Mouse (Mus musculus): ENCODE measurements at regions not wholly inside any gene's neighbourhood (a gene's known extent, or its start where the extent isn't known, plus 50 kb on each side); places are given as distances from the start of the nearest gene placed in this dataset.

DNA sequence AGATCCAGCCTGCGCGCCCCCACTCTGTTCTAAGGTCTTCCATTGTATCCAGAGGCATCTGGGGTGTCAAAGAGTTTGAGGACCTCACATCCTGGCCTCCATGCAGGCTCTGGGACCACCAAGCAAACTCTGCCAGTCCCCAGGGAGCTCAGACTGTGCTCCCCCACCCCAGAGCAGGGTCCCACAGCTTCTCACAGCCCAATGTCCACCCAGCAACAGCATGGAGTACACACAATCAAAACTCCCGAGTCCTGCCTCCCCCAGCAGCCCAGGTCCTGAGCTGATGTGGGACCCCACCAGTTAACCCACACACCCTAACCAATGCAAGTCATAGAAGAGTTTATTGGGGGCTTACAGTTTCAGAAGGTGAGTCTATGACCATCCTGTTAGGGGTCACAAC lies 130.3 kb downstream of the Bod1 start:
- DNase-seq (ENCODE audit: low spot score) (no peak), ATAC-seq (ENCODE audit: extremely low read depth, insufficient number of reproducible peaks, low FRiP score, poor library complexity, severe bottlenecking) (no peak)
- 0 out of 2 replicates have a peak, but pooled peaks cover 2% of the 10 kb centered on the region for H3K27me3 ChIP-seq (ENCODE audit: insufficient read depth, low read length)
- H3K9me3 ChIP-seq (replicated peaks), result no peaks in the 10 kb centered on the region
- H3K4me3 ChIP-seq (ENCODE audit: low read depth, low read length), result no peak overlapping the region
- H3K36me3 ChIP-seq (replicated peaks), result no peaks in the 10 kb centered on the region
- no peaks in the 10 kb centered on the region for H3K4me1 ChIP-seq (ENCODE audit: insufficient read depth, low read depth, low read length)
- TF ChIP-seq GATA1 (IDR thresholded peaks at IDR 0.05; ENCODE audit: borderline replicate concordance, low read length) (no peak), GATA2 (IDR thresholded peaks at IDR 0.05; ENCODE audit: borderline replicate concordance, low read depth, low read length) (no peak), TAL1 (conservative IDR thresholded peaks at IDR 0.05; ENCODE audit: low read depth, low read length) (no peak), CTCF (IDR thresholded peaks at IDR 0.05; ENCODE audit: low read depth, low read length) (no peak), POLR2AphosphoS5 (IDR thresholded peaks at IDR 0.05; ENCODE audit: insufficient replicate concordance, low read depth, low read length) (no peak)

DNA sequence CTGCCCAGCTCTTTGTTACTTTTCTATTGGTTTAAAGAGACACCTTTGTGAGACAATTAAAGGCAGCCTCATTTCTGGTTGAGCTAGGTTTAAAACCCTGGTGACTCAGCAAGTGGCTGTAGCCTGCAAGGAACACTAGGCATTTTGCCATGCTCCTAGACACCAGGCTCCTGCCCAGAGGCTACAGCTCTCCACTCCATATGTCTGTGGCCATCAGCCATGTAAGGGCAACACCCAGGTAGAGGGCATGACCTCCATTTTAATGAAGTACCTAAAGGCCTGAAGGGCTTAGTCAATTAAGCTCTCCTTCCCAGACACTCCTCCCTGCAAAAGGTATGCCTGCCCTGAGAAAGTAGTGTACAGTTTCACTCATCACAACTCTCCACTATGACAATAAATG lies 130.9 kb downstream of the Bod1 start:
- no peak for DNase-seq (ENCODE audit: low spot score)
- H3K36me3 ChIP-seq (replicated peaks), result no peaks in the 10 kb centered on the region
- no peak for ATAC-seq (ENCODE audit: extremely low read depth, insufficient number of reproducible peaks, low FRiP score, poor library complexity, severe bottlenecking)
- H3K9me3 ChIP-seq (replicated peaks), result no peaks in the 10 kb centered on the region
- no peaks in the 10 kb centered on the region for H3K4me1 ChIP-seq (ENCODE audit: insufficient read depth, low read depth, low read length)
- TF ChIP-seq GATA2 (IDR thresholded peaks at IDR 0.05; ENCODE audit: borderline replicate concordance, low read depth, low read length) (no peak), CTCF (IDR thresholded peaks at IDR 0.05; ENCODE audit: low read depth, low read length) (no peak), GATA1 (IDR thresholded peaks at IDR 0.05; ENCODE audit: borderline replicate concordance, low read length) (no peak), POLR2AphosphoS5 (IDR thresholded peaks at IDR 0.05; ENCODE audit: insufficient replicate concordance, low read depth, low read length) (no peak), TAL1 (conservative IDR thresholded peaks at IDR 0.05; ENCODE audit: low read depth, low read length) (no peak)
- H3K27me3 ChIP-seq (ENCODE audit: insufficient read depth, low read length), result 0 out of 2 replicates have a peak, but pooled peaks cover 2% of the 10 kb centered on the region
- no peak overlapping the region for H3K4me3 ChIP-seq (ENCODE audit: low read depth, low read length)

DNA sequence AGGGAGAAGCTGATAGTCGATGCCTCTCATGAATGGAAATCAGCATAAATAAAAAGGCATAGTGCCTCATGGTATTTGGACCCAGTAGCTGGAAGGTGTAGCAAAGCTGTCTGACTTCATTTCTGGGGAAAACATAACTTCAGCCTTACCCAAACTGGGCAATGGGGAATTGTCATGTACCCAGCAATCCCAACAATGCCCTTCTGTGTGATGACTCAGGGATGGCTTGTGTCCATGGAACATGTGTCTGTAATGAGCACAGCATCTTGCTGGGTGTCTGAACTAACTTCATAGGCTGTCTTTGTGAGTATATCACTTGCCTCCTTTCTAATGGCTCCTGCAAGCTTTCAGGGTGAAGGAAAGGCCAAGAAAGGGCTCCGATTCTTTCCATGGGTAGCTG lies 140.3 kb downstream of the Bod1 start:
- TF ChIP-seq TAL1 (conservative IDR thresholded peaks at IDR 0.05; ENCODE audit: low read depth, low read length), result no peak
- TF ChIP-seq GATA1 (IDR thresholded peaks at IDR 0.05; ENCODE audit: borderline replicate concordance, low read length), result no peak
- no peak for TF ChIP-seq GATA2 (IDR thresholded peaks at IDR 0.05; ENCODE audit: borderline replicate concordance, low read depth, low read length)
- TF ChIP-seq POLR2AphosphoS5 (IDR thresholded peaks at IDR 0.05; ENCODE audit: insufficient replicate concordance, low read depth, low read length), result no peak
- TF ChIP-seq CTCF (IDR thresholded peaks at IDR 0.05; ENCODE audit: low read depth, low read length), result no peak
- Histone ChIP-seq H3K36me3 (replicated peaks) (no peaks in the 10 kb centered on the region), H3K27me3 (ENCODE audit: insufficient read depth, low read length) (no peaks in the 10 kb centered on the region), H3K9me3 (replicated peaks) (no peaks in the 10 kb centered on the region), H3K4me3 (ENCODE audit: low read depth, low read length) (no peak overlapping the region), H3K4me1 (ENCODE audit: insufficient read depth, low read depth, low read length) (no peaks in the 10 kb centered on the region)
- DNase-seq (ENCODE audit: low spot score) (no peak), ATAC-seq (ENCODE audit: extremely low read depth, insufficient number of reproducible peaks, low FRiP score, poor library complexity, severe bottlenecking) (no peak)

DNA sequence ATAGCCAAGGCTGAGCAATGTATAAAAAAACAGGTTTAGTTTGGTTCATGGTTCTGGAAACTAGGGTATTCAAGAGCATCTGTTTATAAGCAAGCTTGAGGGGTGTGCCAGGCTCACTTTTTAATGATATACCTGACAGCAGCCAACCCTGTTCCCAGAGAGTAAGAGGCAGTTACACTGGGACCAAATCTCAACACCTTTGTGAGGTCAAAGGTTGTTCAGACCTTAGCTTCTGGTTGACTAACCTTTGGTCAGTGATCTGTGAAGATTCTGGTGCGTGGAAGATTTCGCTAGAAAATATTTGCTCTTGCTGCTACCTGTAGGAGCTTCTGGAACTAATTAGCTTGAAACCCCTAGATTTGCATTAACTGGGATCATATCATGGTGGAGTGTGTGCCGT lies 140.8 kb downstream of the Bod1 start:
- Histone ChIP-seq H3K4me3 (ENCODE audit: low read depth, low read length) (no peak overlapping the region), H3K9me3 (replicated peaks) (no peaks in the 10 kb centered on the region), H3K27me3 (ENCODE audit: insufficient read depth, low read length) (no peaks in the 10 kb centered on the region), H3K4me1 (ENCODE audit: insufficient read depth, low read depth, low read length) (no peaks in the 10 kb centered on the region), H3K36me3 (replicated peaks) (no peaks in the 10 kb centered on the region)
- ATAC-seq (ENCODE audit: extremely low read depth, insufficient number of reproducible peaks, low FRiP score, poor library complexity, severe bottlenecking) (no peak), DNase-seq (ENCODE audit: low spot score) (no peak)
- TF ChIP-seq CTCF (IDR thresholded peaks at IDR 0.05; ENCODE audit: low read depth, low read length), result no peak
- no peak for TF ChIP-seq POLR2AphosphoS5 (IDR thresholded peaks at IDR 0.05; ENCODE audit: insufficient replicate concordance, low read depth, low read length)
- no peak for TF ChIP-seq GATA1 (IDR thresholded peaks at IDR 0.05; ENCODE audit: borderline replicate concordance, low read length)
- TF ChIP-seq GATA2 (IDR thresholded peaks at IDR 0.05; ENCODE audit: borderline replicate concordance, low read depth, low read length), result no peak
- TF ChIP-seq TAL1 (conservative IDR thresholded peaks at IDR 0.05; ENCODE audit: low read depth, low read length), result no peak

DNA sequence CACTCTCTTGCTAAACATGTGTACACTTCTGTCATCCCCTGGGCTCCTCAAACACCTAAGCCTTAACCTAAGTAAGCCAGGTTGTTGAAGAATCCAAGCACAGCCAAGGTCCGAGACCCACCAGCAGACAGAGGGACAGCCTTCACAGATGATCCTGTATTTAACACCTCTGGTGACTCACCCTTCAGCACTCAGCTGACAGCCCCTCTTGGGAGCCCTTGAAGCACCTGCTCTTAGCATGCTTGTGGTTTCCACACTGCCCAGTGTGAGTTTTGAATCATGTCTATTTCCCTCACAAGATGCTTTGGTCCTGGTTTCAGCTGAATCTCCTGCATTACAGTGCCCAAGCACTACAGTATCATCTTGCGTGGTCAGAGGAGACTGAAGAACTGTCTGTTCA lies 142.0 kb downstream of the Bod1 start:
- Histone ChIP-seq H3K36me3 (replicated peaks) (no peaks in the 10 kb centered on the region), H3K4me1 (ENCODE audit: insufficient read depth, low read depth, low read length) (no peaks in the 10 kb centered on the region), H3K4me3 (ENCODE audit: low read depth, low read length) (no peak overlapping the region), H3K27me3 (ENCODE audit: insufficient read depth, low read length) (no peaks in the 10 kb centered on the region; the same call in 1 of the 2 replicates), H3K9me3 (replicated peaks) (no peaks in the 10 kb centered on the region)
- ATAC-seq (ENCODE audit: extremely low read depth, insufficient number of reproducible peaks, low FRiP score, poor library complexity, severe bottlenecking), result no peak
- TF ChIP-seq GATA1 (IDR thresholded peaks at IDR 0.05; ENCODE audit: borderline replicate concordance, low read length) (no peak), CTCF (IDR thresholded peaks at IDR 0.05; ENCODE audit: low read depth, low read length) (no peak), TAL1 (conservative IDR thresholded peaks at IDR 0.05; ENCODE audit: low read depth, low read length) (no peak), GATA2 (IDR thresholded peaks at IDR 0.05; ENCODE audit: borderline replicate concordance, low read depth, low read length) (no peak), POLR2AphosphoS5 (IDR thresholded peaks at IDR 0.05; ENCODE audit: insufficient replicate concordance, low read depth, low read length) (no peak)
- no peak for DNase-seq (ENCODE audit: low spot score)

DNA sequence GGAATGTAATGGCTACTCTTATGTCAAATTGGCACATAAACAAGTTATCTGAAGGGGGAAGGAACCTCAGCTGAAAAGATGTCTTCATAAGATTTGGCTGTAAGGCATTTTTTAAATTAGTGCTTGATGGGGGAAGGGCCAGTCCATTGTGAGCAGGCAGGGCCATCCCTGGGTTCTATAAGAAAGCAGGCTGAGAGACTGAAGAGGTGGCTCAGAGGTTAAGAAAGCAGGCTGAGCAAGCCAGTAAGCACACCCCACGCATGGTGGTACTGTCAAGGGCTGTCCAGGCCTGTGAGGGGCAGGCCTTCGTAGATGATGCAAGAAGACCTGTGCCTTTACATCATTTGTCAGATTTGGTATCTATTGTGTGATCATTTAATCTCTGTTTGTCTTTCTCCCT lies 147.0 kb downstream of the Bod1 start:
- TF ChIP-seq POLR2AphosphoS5 (IDR thresholded peaks at IDR 0.05; ENCODE audit: insufficient replicate concordance, low read depth, low read length) (no peak), GATA2 (IDR thresholded peaks at IDR 0.05; ENCODE audit: borderline replicate concordance, low read depth, low read length) (no peak), GATA1 (IDR thresholded peaks at IDR 0.05; ENCODE audit: borderline replicate concordance, low read length) (no peak), TAL1 (conservative IDR thresholded peaks at IDR 0.05; ENCODE audit: low read depth, low read length) (no peak), CTCF (IDR thresholded peaks at IDR 0.05; ENCODE audit: low read depth, low read length) (no peak)
- no peaks in the 10 kb centered on the region for H3K36me3 ChIP-seq (replicated peaks)
- peaks cover 3% of the 10 kb centered on the region for H3K27me3 ChIP-seq (ENCODE audit: insufficient read depth, low read length)
- no peak for ATAC-seq (ENCODE audit: extremely low read depth, insufficient number of reproducible peaks, low FRiP score, poor library complexity, severe bottlenecking)
- H3K4me1 ChIP-seq (ENCODE audit: insufficient read depth, low read depth, low read length), result no peaks in the 10 kb centered on the region
- H3K4me3 ChIP-seq (ENCODE audit: low read depth, low read length), result no peak overlapping the region
- H3K9me3 ChIP-seq (replicated peaks), result no peaks in the 10 kb centered on the region
- DNase-seq (ENCODE audit: low spot score), result no peak

Data from G1E (cell line).